Comparison of ENCODE assay signal across 9 mouse cellular contexts in genomic region chr1:89859182-89859581, GRCm38 (mm10).
A peak's percentile ranks its signal among the peaks of the same experiment; 100 is the strongest.
DNase-seq lines count a peak whose midpoint lies in the region; ATAC-seq lines count a peak whose summit lies in the region.
"Had no signal": no experiment of that assay in that cellular context is flagged by ENCODE, and none has a peak within 500 bp of the region (broad histone marks: within the 10 kb centered on the region; RNA-seq: fewer than 3 reads in every experiment).

No protein-coding gene starts in this region.

- no peak overlapping the region for H3K4me2 ChIP-seq in forebrain, embryonic 11.5 days (ENCODE audit: low read depth, low read length, severe bottlenecking)
- H3K4me2 ChIP-seq in forebrain, embryonic 14.5 days (ENCODE audit: low read length): no peak overlapping the region

- H3K27ac ChIP-seq in forebrain, embryonic 11.5 days (ENCODE audit: low read depth, low read length): no peak overlapping the region
- H3K27ac ChIP-seq in forebrain, embryonic 14.5 days (ENCODE audit: low read depth, low read length): no peak overlapping the region

- H3K9ac ChIP-seq in forebrain, embryonic 11.5 days (ENCODE audit: low read length): no peak overlapping the region
- H3K9ac ChIP-seq in forebrain, embryonic 14.5 days (ENCODE audit: low read length): no peak overlapping the region

- no peak for ATAC-seq in forebrain, embryonic 11.5 days (replicated peaks; ENCODE audit: low FRiP score)
- no peak for ATAC-seq in forebrain, embryonic 14.5 days
- peak; percentile 33; the same call in 1 of the 2 replicates for ATAC-seq in granulocyte monocyte progenitor cell, adult 5-6 weeks (replicated peaks; ENCODE audit: poor library complexity, severe bottlenecking)
- ATAC-seq in CD4-positive, CD25-positive, alpha-beta regulatory T cell, adult 4 months: no peak

- no peaks in the 10 kb centered on the region for H3K9me3 ChIP-seq in forebrain, embryonic 11.5 days (ENCODE audit: control insufficient read depth, low read length)
- H3K9me3 ChIP-seq in forebrain, embryonic 14.5 days (replicated peaks; ENCODE audit: control insufficient read depth, low read length): no peaks in the 10 kb centered on the region

- 16% methylated on average over 3 of the region's 3 CpGs for WGBS in forebrain, embryonic 11.5 days
- 30% methylated on average over 3 of the region's 3 CpGs for WGBS in forebrain, embryonic 14.5 days

- peaks cover 4% of the 10 kb centered on the region for H3K4me1 ChIP-seq in forebrain, embryonic 11.5 days (replicated peaks; ENCODE audit: control insufficient read depth, insufficient read depth, low read length)
- 0 out of 2 replicates have a peak, but pooled peaks cover 7% of the 10 kb centered on the region for H3K4me1 ChIP-seq in forebrain, embryonic 14.5 days (ENCODE audit: control insufficient read depth, insufficient read depth, low read length)

- peaks cover 7% of the 10 kb centered on the region for H3K27me3 ChIP-seq in forebrain, embryonic 11.5 days (ENCODE audit: control insufficient read depth, insufficient read depth, low read length)
- no peaks in the 10 kb centered on the region for H3K27me3 ChIP-seq in forebrain, embryonic 14.5 days (replicated peaks; ENCODE audit: control insufficient read depth, insufficient read depth, low read length)

- no peak overlapping the region for H3K4me3 ChIP-seq in forebrain, embryonic 11.5 days (ENCODE audit: low read depth, low read length)
- no peak overlapping the region for H3K4me3 ChIP-seq in forebrain, embryonic 14.5 days (ENCODE audit: low read depth, low read length)
- H3K4me3 ChIP-seq: erythroblast, embryonic 14.5 days had no signal

- H3K36me3 ChIP-seq in forebrain, embryonic 11.5 days (ENCODE audit: control insufficient read depth, insufficient read depth, low read length): no peaks in the 10 kb centered on the region
- H3K36me3 ChIP-seq in forebrain, embryonic 14.5 days (ENCODE audit: control insufficient read depth, insufficient read depth, low read length): no peaks in the 10 kb centered on the region

- peak; percentile 64 for DNase-seq in forebrain, embryonic 11.5 days (ENCODE audit: low spot score)
- DNase-seq in forebrain, embryonic 14.5 days (ENCODE audit: low spot score): no peak
- peak; percentile 16 for DNase-seq in ovary, postnatal 10 days (ENCODE audit: low spot score)
- no peak for DNase-seq in ovary, adult 18-20 months (ENCODE audit: low spot score)
- DNase-seq in cerebellum, adult 8-10 months: peak; percentile 38
- peak; percentile 70 for DNase-seq in lung, postnatal 10 days

Comparison
In these comparisons a context has a peak if more than half of its experiments do, and no peak if none do; other contexts are left out.
1. DNase-seq: peak in forebrain, embryonic 11.5 days (single experiment), ovary, postnatal 10 days (single experiment), cerebellum, adult 8-10 months (single experiment) and lung, postnatal 10 days (single experiment); none in forebrain, embryonic 14.5 days (single experiment) and ovary, adult 18-20 months (single experiment).